Mouse (Mus musculus): ENCODE measurements around the gene Zfp423. TPM values are rescaled to one million over a fixed set of nuclear protein-coding genes. Genes with fewer than 3 reads are reported as not detected.
A peak's percentile ranks its signal among the peaks of the same experiment; 100 is the strongest.
"Not testable (repeated sequence)": the region's sequence is repeated elsewhere in the genome, so short reads cannot be mapped to it uniquely, and the experiment has no call there.

Gene Zfp423
- total RNA-seq, 2 experiments from 2014 or later = 25.4 to 32.6 TPM

DNA sequence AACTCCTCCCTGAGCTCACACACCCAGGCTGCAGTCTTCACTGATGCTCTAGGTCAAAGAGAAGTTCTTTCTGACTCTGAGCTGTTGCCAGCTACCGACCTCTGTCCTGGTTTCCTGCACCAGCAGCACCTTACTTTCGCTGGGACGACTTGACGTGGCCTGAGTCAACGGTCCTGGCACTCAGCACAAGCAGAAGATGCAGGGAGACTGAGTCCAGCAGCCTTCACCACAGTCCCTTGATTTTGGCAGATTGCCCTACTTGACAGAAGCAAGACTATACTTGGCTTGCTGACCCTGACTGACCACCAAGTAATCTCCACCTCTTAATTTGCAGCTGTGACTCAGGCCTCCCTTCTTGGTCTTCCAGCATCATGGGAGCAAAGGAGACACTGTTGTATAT lies 110.6 kb downstream of the Zfp423 start:
- no peak overlapping the region for H3K27ac ChIP-seq
- intact Hi-C loops (cut with DNase I) = no loop called here
- H3K4me3 ChIP-seq = no peak overlapping the region
- TF ChIP-seq CTCF (IDR thresholded peaks at IDR 0.05) = no peak
- DNase-seq (ENCODE audit: extremely low spot score in 1 of 2, low spot score in 2 of 2) = no peak

DNA sequence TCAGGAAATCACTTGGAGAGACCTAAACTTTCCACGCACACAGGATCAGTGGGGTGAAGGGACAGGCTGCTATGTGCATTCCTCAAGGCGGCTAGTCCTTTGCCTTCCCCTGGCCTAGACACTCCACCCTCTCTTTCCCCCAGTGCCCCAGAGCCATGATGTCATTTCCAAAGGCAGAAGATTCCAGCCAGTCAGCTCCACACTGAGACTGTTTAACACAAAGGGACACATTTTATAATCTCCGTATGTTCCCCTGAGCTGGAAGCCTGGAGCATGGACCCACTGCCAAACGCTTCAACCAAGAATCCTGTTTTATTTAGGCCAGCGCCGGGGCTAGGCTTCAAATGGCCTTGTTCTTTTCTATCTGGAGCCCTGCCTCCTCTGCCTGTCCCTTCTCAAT lies 111.6 kb downstream of the Zfp423 start:
- no peak overlapping the region for H3K27ac ChIP-seq
- H3K4me3 ChIP-seq = no peak overlapping the region
- DNase-seq (ENCODE audit: extremely low spot score in 1 of 2, low spot score in 2 of 2) = peak in 1 of 2 experiments; percentile 18
- intact Hi-C loops (cut with DNase I) = no loop called here
- TF ChIP-seq CTCF (IDR thresholded peaks at IDR 0.05) = no peak

DNA sequence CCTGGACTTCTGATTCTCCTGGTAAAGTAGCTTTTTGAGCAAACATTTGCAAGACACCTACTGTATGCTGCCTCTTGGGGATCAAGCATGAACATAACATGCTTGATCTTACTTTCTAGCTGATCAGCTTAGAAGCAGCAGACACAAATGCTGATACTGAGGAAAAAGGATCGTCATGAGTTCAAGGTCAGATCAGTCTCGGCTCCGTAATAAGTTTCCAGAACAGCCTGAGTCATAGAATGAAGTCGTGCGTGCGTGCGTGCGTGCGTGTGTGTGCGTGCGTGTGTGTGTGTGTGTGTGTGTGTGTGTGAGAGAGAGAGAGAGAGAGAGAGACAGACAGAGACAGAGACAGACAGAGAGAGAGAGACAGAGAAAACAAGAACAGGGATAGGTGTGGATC lies 117.3 kb downstream of the Zfp423 start:
- DNase-seq (ENCODE audit: extremely low spot score in 1 of 2, low spot score in 2 of 2); H3K27ac ChIP-seq; H3K4me3 ChIP-seq; intact Hi-C loops (cut with DNase I): not testable (repeated sequence)

DNA sequence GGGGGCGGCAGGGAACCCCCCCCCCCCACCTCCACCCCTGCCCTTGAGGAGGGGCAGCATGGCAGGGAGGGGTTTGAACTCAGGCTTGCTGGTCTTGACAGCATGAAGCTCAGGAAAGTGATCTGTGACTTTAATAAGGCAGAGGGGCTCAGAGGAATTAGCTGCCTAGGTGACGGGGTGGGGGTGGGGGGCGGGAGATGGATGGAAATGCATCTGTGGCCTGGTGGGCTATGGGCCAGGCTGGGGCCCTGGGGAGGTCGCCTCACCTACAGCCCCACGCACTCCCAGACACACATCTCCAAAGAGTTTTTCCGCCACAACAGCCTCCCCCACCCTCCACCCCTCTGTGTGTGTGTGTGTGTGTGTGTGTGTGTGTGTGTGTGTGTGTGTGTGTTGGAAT lies 122.1 kb downstream of the Zfp423 start:
- intact Hi-C loops (cut with DNase I) = no loop called here
- no peak for TF ChIP-seq CTCF (IDR thresholded peaks at IDR 0.05)
- DNase-seq (ENCODE audit: extremely low spot score in 1 of 2, low spot score in 2 of 2) = no peak
- Histone ChIP-seq H3K27ac (no peak overlapping the region), H3K4me3 (peak overlapping the region; percentile 11; the same call in 1 of the 2 replicates)

DNA sequence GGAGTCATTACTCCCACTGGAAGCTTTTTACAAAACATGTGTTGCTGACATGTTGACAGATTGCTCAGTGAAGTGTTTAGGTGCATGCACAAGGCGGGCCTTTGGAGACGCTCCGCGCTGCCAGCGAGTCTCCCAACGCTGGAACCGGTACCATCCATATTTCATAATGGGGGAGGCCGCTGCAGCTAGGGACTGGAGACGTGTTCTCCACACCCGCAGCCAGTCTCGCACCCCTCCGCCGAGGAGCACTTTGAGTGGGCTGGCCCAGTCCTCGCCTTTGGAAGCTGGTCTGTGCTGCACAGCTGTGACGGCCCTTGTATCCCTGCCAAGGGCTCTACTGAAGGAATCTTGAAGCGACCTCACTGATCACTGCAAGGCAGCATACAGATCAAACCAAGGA lies 122.5 kb downstream of the Zfp423 start:
- peak; percentile 57 to 62 for DNase-seq (ENCODE audit: extremely low spot score in 1 of 2, low spot score in 2 of 2)
- no peak overlapping the region for H3K27ac ChIP-seq
- intact Hi-C loops (cut with DNase I) = no loop called here
- peak overlapping the region; percentile 11; the same call in 1 of the 2 replicates for H3K4me3 ChIP-seq
- no peak for TF ChIP-seq CTCF (IDR thresholded peaks at IDR 0.05)

DNA sequence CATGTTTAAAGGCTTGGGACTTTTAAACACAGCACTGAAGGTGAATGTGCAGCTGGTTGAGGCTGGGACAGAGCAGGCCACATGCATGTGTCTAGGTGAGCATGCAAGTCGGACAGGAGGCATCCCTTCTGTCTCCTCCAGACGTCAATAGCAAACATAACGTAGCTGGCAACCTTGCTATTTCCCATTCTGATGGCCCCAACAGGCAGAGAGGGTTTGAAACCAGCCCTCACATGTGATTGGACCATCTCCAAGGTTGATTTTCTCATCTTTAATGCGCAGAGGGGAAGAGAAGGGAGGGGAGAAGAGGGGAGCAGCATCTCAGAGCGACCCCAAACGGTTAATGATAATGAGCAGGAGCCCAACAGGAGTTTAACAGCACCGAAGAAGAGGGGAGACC lies 123.5 kb downstream of the Zfp423 start:
- H3K27ac ChIP-seq = no peak overlapping the region
- no peak overlapping the region for H3K4me3 ChIP-seq
- no peak for TF ChIP-seq CTCF (IDR thresholded peaks at IDR 0.05)
- intact Hi-C loops (cut with DNase I) = no loop called here
- DNase-seq (ENCODE audit: extremely low spot score in 1 of 2, low spot score in 2 of 2) = no peak

DNA sequence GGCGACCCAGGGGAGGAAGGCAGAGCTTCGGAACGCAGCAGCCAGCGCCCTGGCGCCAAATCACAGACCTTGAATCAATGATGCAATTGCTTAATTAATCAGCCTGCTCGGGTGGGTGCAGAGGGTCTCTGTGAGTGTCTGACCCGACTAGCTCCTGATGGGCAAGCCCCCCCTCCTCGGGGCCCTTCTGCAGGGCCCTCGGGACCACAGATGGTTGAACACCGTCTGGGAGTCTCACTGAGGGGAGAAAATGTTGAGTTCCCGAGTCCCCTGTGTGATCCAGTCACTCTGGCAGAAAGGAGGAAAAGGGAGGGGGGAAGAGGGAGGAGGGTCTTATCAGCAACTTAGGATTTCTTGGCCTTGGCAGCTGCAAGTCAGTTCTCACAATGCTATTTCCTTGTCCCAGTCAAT lies 124.0 kb downstream of the Zfp423 start:
- no peak overlapping the region for H3K4me3 ChIP-seq
- H3K27ac ChIP-seq = no peak overlapping the region
- no peak for TF ChIP-seq CTCF (IDR thresholded peaks at IDR 0.05)
- no peak for DNase-seq (ENCODE audit: extremely low spot score in 1 of 2, low spot score in 2 of 2)
- intact Hi-C loops (cut with DNase I) = no loop called here

DNA sequence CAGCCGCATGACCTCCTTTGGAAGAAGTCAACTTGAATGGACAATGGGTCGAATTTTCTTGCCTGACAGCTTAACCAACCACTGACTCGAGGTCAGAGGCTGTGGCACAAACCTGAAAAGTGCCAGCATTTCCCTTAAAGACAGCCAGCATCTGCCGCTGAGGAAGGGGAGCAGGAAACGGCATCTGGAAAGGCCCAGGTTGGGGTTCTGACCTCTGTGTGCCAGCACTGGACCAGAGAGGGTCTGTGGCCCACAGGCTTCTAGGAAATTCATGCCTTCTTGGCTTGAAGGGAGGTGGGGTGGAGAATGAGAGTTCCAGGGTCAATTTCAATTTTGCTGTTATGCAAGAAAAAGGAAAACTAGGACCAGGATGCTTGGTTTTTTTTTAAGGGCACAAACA lies 124.7 kb downstream of the Zfp423 start:
- no peak for TF ChIP-seq CTCF (IDR thresholded peaks at IDR 0.05)
- intact Hi-C loops (cut with DNase I) = loop anchor here (5.0 kb wide), 1 partner anchor 128 kb away; no protein-coding TSS in a partner anchor
- no peak overlapping the region for H3K4me3 ChIP-seq
- no peak for DNase-seq (ENCODE audit: extremely low spot score in 1 of 2, low spot score in 2 of 2)
- no peak overlapping the region for H3K27ac ChIP-seq

DNA sequence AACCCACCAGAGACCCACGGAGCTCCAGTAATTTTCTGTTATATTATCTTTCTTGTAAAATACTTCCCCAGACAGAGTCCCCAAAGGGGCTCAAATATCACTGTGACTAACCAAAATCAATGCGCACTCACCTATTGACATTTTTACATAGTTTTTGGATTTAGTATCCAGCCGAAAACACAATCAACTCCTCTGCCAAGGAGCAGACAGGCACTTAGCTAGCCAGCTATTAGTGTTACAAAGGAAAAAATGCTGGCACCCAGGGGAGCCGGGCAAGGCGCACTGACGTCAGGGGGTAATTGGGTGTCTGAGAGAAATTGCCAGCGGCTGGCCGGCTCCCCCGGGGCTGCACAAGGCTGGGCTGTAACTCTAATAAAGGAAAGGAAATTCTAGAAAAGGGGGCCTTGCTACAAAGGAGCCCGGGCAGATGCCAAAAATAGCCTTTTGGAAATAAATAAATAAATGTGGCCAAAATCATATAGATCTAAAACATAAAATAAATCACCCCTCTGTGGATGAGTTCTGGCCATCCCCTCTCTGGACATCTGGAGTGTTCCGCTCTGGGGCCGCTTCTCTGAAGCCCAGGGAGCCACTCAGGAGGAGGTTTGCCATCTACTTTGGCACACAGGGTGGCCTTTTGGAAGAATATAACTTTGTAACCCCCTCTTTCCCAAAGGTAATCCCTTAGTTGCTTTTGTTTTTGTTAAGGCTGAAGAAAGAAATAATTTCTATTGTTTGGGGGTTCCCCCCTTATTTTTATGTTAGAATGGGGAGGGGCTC lies 125.4 kb downstream of the Zfp423 start:
- intact Hi-C loops (cut with DNase I) = loop anchor here (5.0 kb wide), 1 partner anchor 128 kb away; no protein-coding TSS in a partner anchor
- no peak for DNase-seq (ENCODE audit: extremely low spot score in 1 of 2, low spot score in 2 of 2)
- TF ChIP-seq CTCF (IDR thresholded peaks at IDR 0.05) = no peak
- Histone ChIP-seq H3K27ac (no peak overlapping the region), H3K4me3 (no peak overlapping the region)

DNA sequence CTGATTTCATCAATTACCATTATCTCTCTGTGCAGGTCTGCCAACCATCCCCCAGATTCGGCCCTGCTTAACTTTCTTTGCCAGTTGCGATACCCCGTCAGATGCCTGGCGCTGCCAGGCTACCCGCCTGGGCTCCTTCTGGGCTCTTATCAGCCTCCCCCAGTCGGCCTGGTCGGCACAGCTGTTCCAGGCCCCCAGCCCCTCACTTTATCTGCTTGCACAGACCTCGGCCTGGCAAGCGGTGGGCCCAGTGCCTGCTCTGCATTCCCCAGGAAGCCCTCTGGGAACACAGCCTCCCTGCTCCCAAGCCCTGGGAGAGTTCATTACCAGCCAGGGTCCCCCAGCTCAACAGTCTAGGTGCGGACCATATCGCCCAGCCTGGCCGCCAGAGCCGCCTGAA lies 126.1 kb downstream of the Zfp423 start:
- no peak for TF ChIP-seq CTCF (IDR thresholded peaks at IDR 0.05)
- intact Hi-C loops (cut with DNase I) = loop anchor here (5.0 kb wide), 1 partner anchor 129 kb away; no protein-coding TSS in a partner anchor
- Histone ChIP-seq H3K27ac (no peak overlapping the region), H3K4me3 (no peak overlapping the region)
- no peak for DNase-seq (ENCODE audit: extremely low spot score in 1 of 2, low spot score in 2 of 2)

DNA sequence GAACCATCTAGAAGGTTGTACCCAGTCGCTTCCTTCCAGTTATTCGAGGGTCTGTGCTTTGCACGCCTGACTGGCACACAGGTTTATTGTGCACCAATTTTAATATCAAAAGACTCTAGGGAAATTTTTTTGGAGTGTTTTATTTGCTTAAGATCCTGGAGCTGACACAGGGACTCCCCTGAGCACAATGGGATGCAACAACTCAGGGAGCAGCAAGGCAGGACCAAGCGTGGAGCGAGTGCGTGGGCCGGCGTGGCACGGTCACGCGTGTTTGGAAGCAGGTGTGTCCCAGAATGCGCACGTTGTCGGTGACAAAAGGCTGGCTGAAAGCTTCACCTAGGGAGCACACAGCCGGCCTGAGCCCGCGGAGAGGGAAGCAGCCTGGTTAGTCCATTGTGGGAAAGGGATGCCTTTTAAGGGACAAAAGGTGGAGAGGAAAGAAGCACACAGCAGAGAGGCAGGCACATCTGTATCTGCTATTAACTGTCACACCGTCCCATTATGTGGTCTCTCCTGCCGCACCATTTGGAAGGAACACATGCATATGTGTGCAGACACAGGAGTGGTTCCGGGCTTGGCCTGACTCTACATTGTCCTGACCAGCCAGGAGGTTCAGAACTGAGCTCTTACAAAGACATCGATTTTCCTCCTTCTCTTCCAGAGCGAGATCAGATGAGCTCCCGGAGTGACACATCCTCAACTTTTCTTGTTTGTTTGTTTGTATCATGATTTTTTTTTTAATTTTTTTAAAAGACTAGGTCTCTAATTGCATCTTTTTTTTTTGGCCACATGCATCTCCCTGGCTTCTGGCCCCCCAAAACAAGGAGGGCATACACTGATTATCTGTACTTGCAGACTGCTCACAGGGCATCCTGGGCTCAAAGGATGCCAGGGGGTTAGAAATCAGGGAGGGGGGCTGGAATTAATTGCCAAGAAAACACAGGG lies 126.7 kb downstream of the Zfp423 start:
- no peak for DNase-seq (ENCODE audit: extremely low spot score in 1 of 2, low spot score in 2 of 2)
- H3K4me3 ChIP-seq = no peak overlapping the region

DNA sequence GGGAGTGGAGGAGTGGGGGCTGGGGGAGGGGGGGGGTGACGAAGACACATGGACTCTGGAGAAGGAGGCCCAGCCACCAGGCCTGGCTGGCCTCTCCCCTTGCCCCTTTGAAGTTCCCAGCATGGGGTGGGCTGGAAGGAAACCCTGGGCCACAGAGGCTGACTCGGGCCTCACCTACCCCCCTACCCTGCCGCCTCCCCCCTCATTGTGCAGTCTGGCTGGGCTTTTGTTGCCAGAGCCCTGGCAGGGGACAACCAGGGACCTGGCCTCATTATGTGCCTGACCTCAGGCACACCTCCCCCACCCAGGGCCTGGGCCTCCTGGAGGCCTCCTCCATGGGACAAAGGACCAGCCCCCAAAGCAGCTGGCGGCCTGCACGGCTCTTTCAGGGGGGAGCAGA lies 127.8 kb downstream of the Zfp423 start:
- H3K27ac ChIP-seq = no peak overlapping the region
- no peak for DNase-seq (ENCODE audit: extremely low spot score in 1 of 2, low spot score in 2 of 2)
- H3K4me3 ChIP-seq = no peak overlapping the region
- intact Hi-C loops (cut with DNase I) = loop anchor here (5.0 kb wide), 1 partner anchor 131 kb away; no protein-coding TSS in a partner anchor
- TF ChIP-seq CTCF (IDR thresholded peaks at IDR 0.05) = no peak

More for the DNA sequence above, 126.7 kb downstream of the Zfp423 start:
- TF ChIP-seq CTCF (IDR thresholded peaks at IDR 0.05) = no peak
- H3K27ac ChIP-seq = no peak overlapping the region; the same call in 1 of the 2 replicates
- intact Hi-C loops (cut with DNase I) = loop anchor here (5.0 kb wide), 1 partner anchor 130 kb away; no protein-coding TSS in a partner anchor

Measured in left cerebral cortex, adult 2 months (tissue).